Mouse (Mus musculus) v-Abl transformed pro-B cells (cell line): ENCODE measurements around the gene Zfp989.
"Not testable (repeated sequence)": the region's sequence is repeated elsewhere in the genome, so short reads cannot be mapped to it uniquely, and the experiment has no call there.

Experiments
- in situ Hi-C, 2 experiments: fragments of 400-800 bp; cut with MboI; formaldehyde crosslinking; loops; one replicate each; pipeline ENCODE4 v1.15.1; 2025; ENCODE audit not compliant: unreplicated experiment in 2 of 2

The Zfp989 gene

GRCm38 (mm10) chr4:146971757-146972156 lies at the start of gene Zfp989:
Gene Zfp989, plus strand, starts transcription at chr4:146971976.
- in situ Hi-C loops = not testable (repeated sequence)

GRCm38 (mm10) chr4:146932311-146933082 lies 39.3 kb upstream of the Zfp989 start:
- in situ Hi-C loops = no loop called here

- in situ Hi-C loops = not testable (repeated sequence)
Measured at GRCm38 (mm10) chr4:146941691-146942090, 30.1 kb upstream of the Zfp989 start.

DNA sequence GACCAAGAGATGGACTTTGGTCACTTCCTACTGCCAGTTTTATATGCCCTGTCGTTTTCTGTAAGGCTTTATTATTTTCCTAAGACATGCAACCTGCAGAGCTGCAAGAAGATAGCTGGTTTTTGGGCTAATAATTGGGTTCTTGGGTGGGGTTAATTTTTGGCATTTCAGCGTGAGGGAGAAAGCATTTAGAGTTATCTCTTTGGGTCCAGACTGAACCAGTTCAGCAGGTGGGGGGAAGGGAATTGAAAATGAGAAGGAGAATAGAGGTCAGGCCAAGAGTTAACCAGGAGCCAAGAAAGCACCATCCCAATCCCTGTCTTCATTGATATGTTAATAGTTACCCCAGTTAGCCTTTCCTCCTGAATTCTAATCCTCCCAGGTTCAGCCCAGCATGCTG lies 4.8 kb downstream of the Zfp989 start:
- in situ Hi-C loops = not testable (repeated sequence)

DNA sequence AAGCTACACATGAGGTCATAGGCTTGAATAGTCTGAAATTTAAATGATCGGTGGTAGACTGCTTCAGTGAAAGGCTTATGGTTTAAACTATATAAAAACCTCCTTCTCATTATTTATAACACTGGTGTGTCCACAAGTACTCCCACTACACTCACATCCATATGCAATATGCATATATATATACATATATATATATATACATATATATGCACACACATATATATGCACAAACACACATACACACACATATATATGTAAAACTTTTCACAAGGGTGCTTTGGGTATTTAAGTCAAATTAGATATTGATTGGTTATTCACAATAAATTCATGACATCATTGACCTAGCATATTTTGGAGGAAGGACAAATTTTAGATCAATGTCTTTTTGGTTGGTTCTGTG lies 46.6 kb downstream of the Zfp989 start:
- in situ Hi-C loops = not testable (repeated sequence)

DNA sequence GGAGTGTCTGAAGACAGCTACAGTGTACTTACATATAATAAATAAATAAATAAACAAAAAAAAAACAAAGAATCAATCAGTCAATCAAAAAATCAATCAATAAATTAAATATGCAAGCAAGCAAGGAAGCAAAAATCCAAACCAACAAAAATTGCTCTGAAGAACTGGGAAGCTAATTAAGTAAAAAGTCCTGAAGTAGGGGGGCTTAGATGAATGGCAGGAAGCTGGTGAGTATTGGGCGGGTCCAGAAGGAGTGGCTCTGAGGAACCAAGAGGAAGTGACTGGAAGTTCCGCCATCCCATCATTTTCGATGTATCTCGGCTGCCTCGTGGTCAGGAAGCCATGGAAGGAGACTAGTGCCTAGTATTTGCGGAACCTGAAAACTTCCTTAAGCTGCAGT lies 49.8 kb downstream of the Zfp989 start, which contains the start of gene Rex2:
Rex2 (plus strand) TSS at position 301 of the 400 bp plus-strand sequence.
- in situ Hi-C loops = not testable (repeated sequence)

DNA sequence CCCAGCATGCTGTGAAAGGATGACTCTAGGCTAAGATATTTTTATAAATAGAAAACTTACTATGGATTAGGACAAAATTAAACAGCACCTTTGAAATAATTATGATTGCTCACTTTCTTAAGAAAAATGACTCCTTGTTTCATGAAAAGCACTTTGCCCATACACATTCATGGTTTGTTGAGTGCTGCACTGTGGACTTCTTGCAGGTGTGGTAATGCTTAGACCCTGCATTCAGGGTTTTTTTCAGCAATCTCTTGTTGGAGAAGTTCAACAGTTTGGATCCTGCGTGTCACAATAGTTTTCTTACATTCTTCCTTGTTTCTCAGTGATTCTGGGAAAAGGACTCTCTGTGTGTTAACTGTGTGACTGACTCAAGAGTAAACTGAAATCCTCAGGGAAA lies 54.6 kb downstream of the Zfp989 start:
- in situ Hi-C loops = not testable (repeated sequence)

GRCm38 (mm10) chr4:147031308-147032036 lies 59.7 kb downstream of the Zfp989 start:
- in situ Hi-C loops = not testable (repeated sequence)
